Mouse (Mus musculus) cerebellum, adult 11 months (tissue): ENCODE measurements around the gene Rasgrp4.
A peak's percentile ranks its signal among the peaks of the same experiment; 100 is the strongest.
"Not testable (repeated sequence)": the region's sequence is repeated elsewhere in the genome, so short reads cannot be mapped to it uniquely, and the experiment has no call there.

Experiments
- DNase-seq: peaks from one replicate; pipeline ENCODE4 v3.0.0; 2022

Rasgrp4 gene

DNA sequence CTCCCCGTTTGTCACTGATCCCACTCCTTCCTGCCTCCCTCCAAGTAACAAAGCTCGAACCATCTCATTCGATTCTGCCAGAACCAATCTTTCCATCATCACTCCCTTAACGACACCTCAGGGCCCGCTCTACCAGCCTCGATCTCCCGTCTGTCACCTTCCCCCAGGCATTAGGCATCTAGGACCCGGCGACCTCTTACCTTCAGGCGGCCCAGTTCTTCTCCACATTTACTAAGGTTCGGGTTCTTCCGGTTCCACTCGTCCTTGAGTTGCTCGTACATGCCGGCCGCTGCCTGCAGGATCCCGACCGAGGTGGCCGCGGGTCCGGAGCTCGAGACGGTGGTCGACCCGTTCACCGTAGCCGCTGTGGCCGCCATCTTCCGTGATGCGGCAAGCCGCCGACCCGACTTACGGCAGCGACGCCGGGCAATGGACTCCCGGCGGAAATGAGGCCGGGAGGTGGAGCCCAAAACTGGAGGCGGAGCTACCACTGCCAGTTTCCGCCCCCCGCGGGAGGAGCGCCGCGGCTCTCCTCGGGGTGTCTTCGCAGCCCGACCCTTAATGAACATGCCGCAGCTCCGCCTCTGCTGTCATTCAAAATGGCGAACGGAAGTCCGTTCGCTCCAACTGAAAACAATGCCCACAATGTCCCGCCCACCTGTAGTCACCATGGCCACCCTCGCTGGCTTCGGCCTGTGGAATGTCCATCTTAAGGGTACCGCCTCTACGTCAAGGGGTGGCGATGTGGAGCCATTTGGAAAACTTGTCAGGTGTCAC is 45.6 kb downstream of the Rasgrp4 start, which contains the start of gene Psmd8:
Gene Psmd8, minus strand, starts transcription at position 625 of the 777 bp plus-strand sequence.
- DNase-seq = peak; percentile 95

- no peak for DNase-seq
Observed at GRCm38 (mm10) chr7:29180854-29181236, 46.2 kb downstream of the Rasgrp4 start.

- not testable (repeated sequence) for DNase-seq
Observed at GRCm38 (mm10) chr7:29181323-29181722, 46.7 kb downstream of the Rasgrp4 start.

GRCm38 (mm10) chr7:29194230-29194629 is 59.6 kb downstream of the Rasgrp4 start:
- not testable (repeated sequence) for DNase-seq

DNA sequence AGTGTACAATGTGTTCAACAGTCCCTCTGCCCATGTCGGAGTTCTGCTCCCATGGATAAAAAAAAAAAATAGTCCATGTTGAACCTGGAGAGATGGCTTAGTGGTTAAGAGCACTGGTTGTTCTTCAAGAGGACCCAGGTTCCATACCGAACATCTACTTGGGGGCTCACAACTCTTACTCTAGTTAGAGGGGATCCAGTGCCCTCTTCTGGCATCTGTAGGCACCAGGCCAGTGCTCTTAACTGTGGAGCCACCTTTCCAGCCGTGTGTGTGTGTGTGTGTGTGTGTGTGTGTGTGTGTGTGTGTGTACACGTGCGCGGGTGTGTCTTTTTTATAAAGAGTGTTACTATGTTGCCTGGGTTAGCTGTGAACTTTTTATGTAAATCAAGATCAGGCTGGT is 67.9 kb downstream of the Rasgrp4 start:
- no peak for DNase-seq
